Mouse (Mus musculus) cerebellum, adult 9-11 months (tissue): ENCODE data around the gene Rdh9.

Experiments used
- DNase-seq: peaks from one replicate; pipeline ENCODE4 v3.0.0; 2022

The Rdh9 gene

GRCm38 (mm10) chr10:127776011-127776410, at the start of gene Rdh9:
Gene Rdh9 (plus strand): TSS chr10:127776386.
- DNase-seq = no peak

- no peak for DNase-seq
These were observed 47.7 kb upstream of the Rdh9 start for GRCm38 (mm10) chr10:127728437-127728836.

- no peak for DNase-seq
These were observed 45.8 kb upstream of the Rdh9 start for GRCm38 (mm10) chr10:127730285-127730932.

GRCm38 (mm10) chr10:127730933-127731310, 45.3 kb upstream of the Rdh9 start:
- no peak for DNase-seq

- no peak for DNase-seq
These were observed 44.8 kb upstream of the Rdh9 start for GRCm38 (mm10) chr10:127731397-127731796.

- no peak for DNase-seq
These were observed 41.8 kb upstream of the Rdh9 start for GRCm38 (mm10) chr10:127734434-127734833.

GRCm38 (mm10) chr10:127736266-127736665, 39.9 kb upstream of the Rdh9 start:
- DNase-seq = no peak

GRCm38 (mm10) chr10:127736916-127737315, 39.3 kb upstream of the Rdh9 start:
- no peak for DNase-seq

- no peak for DNase-seq
These were observed 38.6 kb upstream of the Rdh9 start for GRCm38 (mm10) chr10:127737552-127737951.

- DNase-seq = peak; percentile 34
These were observed 37.9 kb upstream of the Rdh9 start for GRCm38 (mm10) chr10:127738151-127738882.

- DNase-seq = peak; percentile 72
These were observed 37.0 kb upstream of the Rdh9 start, which contains the start of gene Zbtb39 for GRCm38 (mm10) chr10:127739083-127739660. Gene Zbtb39 (plus strand): TSS chr10:127739538.

- peak; percentile 35 for DNase-seq
These were observed 36.5 kb upstream of the Rdh9 start for GRCm38 (mm10) chr10:127739661-127740161.

GRCm38 (mm10) chr10:127744661-127745060, 31.5 kb upstream of the Rdh9 start:
- no peak for DNase-seq

GRCm38 (mm10) chr10:127745886-127746285, 30.3 kb upstream of the Rdh9 start:
- no peak for DNase-seq

GRCm38 (mm10) chr10:127747254-127747653, 28.9 kb upstream of the Rdh9 start:
- no peak for DNase-seq

- no peak for DNase-seq
These were observed 27.2 kb upstream of the Rdh9 start for GRCm38 (mm10) chr10:127748847-127749612.

- no peak for DNase-seq
These were observed 25.9 kb upstream of the Rdh9 start for GRCm38 (mm10) chr10:127750136-127750777.

GRCm38 (mm10) chr10:127751548-127751947, 24.6 kb upstream of the Rdh9 start, which contains the start of gene Gpr182:
Gene Gpr182 (minus strand): TSS chr10:127751732.
- DNase-seq = no peak

GRCm38 (mm10) chr10:127754566-127755166, 21.5 kb upstream of the Rdh9 start:
- no peak for DNase-seq

- no peak for DNase-seq
These were observed 20.9 kb upstream of the Rdh9 start for GRCm38 (mm10) chr10:127755246-127755645.

GRCm38 (mm10) chr10:127755770-127756468, 20.3 kb upstream of the Rdh9 start:
- no peak for DNase-seq
